Mouse (Mus musculus) heart, embryonic 16.5 days (tissue): Measurements from ENCODE around the gene Zfp39. TPM values are rescaled to one million over a fixed set of nuclear protein-coding genes. Genes with fewer than 3 reads are reported as not detected.

Experiments
- ATAC-seq: fragments of 200-750 bp; cut with Nextera tagmentation; replicated peaks from 2 replicates; pipeline ENCODE4 v1.8.0; 2017; ENCODE audit warnings: moderate number of reproducible peaks; ENCODE audit not compliant: insufficient read depth, low FRiP score; ENCODE audit errors: extremely low read depth
- H3K27ac ChIP-seq: fragments of 300-500 bp; sonication (generic); 2 replicates; pipeline ENCODE4 v1.5.1; 2014; ENCODE audit warnings: mild to moderate bottlenecking, low read length, control low read depth, moderate library complexity
- H3K27me3 ChIP-seq: fragments of 300-500 bp; sonication (generic); 2 replicates; pipeline ENCODE4 v1.6.1; 2014; ENCODE audit warnings: low read length, mixed read lengths; ENCODE audit not compliant: control insufficient read depth, insufficient read depth
- H3K36me3 ChIP-seq: fragments of 300-500 bp; sonication (generic); 2 replicates; pipeline ENCODE4 v1.6.1; 2014; ENCODE audit not compliant: control insufficient read depth, insufficient read depth
- H3K4me1 ChIP-seq: fragments of 300-500 bp; sonication (generic); 2 replicates; pipeline ENCODE4 v1.6.1; 2014; ENCODE audit warnings: low read length, mixed read lengths; ENCODE audit not compliant: control insufficient read depth, insufficient read depth
- H3K4me2 ChIP-seq: fragments of 300-500 bp; sonication (generic); 2 replicates; pipeline ENCODE4 v1.6.1; 2014; ENCODE audit warnings: low read depth, mild to moderate bottlenecking, control low read depth, low read length
- H3K4me3 ChIP-seq: fragments of 300-500 bp; sonication (generic); 2 replicates; pipeline ENCODE4 v1.5.1; 2014; ENCODE audit warnings: mild to moderate bottlenecking, control low read depth, low read length
- H3K9ac ChIP-seq: fragments of 300-500 bp; sonication (generic); 2 replicates; pipeline ENCODE4 v1.6.1; 2014; ENCODE audit warnings: low read length, control low read depth
- H3K9me3 ChIP-seq: fragments of 300-500 bp; sonication (generic); replicated peaks from 2 replicates; pipeline ENCODE4 v1.6.1; 2016; ENCODE audit warnings: low read length; ENCODE audit not compliant: control insufficient read depth
- WGBS: fragments of 180-500 bp; shearing (Covaris S2); extraction: QIAGEN DNeasy Blood & Tissue Kit; methylation state at CpG from one replicate; pipeline ENCODE4 v1.1.7; 2014; 5-methylcytosine and 5-hydroxymethylcytosine counted together
- polyA plus RNA-seq: library from polyadenylated mRNA; unstranded; fragments of >200 nt; fragmentation: Nextera tagmentation; extraction: Ambion mirVana; gene quantifications from 2 replicates; pipeline ENCODE4 v1.2.1, GENCODE M21; 2015

Gene Zfp39
- polyA plus RNA-seq, 1 experiment from 2014 or later: 5.0 TPM

DNA sequence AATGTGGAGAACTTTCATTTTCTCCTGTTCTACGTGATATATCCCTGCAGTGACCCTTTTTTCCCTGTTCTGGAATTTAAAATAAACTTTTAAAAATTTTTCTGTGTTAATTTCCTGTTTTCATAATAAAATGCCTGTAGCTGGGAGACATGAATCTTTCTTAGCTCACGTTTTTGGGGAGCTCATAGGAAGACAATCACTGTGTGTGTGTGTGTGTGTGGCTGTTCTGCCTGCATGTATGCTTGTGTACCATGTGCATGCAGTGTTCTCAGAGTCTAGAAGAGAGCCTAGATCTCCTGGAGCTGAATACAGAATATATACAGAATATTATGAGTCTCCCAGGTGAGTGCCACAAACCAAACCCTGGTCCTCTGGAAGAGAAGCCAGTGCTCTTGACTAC is 23.0 kb upstream of the Zfp39 start:
- Histone ChIP-seq H3K36me3 (0 out of 2 replicates have a peak, but pooled peaks cover 6% of the 10 kb centered on the region), H3K9ac (no peak overlapping the region), H3K4me1 (peaks cover 3% of the 10 kb centered on the region; the same call in 1 of the 2 replicates), H3K27ac (no peak overlapping the region), H3K4me2 (no peak overlapping the region), H3K4me3 (no peak overlapping the region), H3K27me3 (no peaks in the 10 kb centered on the region), H3K9me3 (no peaks in the 10 kb centered on the region)
- ATAC-seq: no peak
- 73% methylated on average over 2 of the region's 2 CpGs for WGBS

DNA sequence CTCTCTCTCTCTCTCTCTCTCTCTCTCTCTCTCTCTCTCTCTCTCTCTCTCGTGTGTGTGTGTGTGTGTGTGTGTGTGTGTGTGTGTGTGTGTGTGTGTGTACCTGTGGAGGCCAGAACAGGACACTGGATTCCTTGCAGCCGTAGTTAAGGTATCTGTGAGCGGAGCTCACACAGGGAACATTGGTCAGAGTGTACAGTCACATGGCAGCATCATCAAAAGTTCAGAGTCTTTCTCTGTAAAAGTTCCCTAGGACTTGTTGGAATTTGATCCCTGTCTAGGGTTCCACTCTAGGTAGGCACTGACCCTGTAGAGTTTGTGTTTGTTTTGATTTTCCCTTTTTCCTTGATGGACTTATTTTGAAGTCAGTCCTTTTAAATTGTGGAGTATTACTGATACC is 22.6 kb upstream of the Zfp39 start:
- Histone ChIP-seq H3K9me3 (no peaks in the 10 kb centered on the region), H3K4me3 (no peak overlapping the region), H3K36me3 (0 out of 2 replicates have a peak, but pooled peaks cover 2% of the 10 kb centered on the region), H3K27me3 (no peaks in the 10 kb centered on the region), H3K4me2 (no peak overlapping the region), H3K4me1 (peaks cover 3% of the 10 kb centered on the region; the same call in 1 of the 2 replicates), H3K9ac (no peak overlapping the region), H3K27ac (no peak overlapping the region)
- ATAC-seq: no peak
- 75% methylated on average over 2 of the region's 3 CpGs for WGBS

DNA sequence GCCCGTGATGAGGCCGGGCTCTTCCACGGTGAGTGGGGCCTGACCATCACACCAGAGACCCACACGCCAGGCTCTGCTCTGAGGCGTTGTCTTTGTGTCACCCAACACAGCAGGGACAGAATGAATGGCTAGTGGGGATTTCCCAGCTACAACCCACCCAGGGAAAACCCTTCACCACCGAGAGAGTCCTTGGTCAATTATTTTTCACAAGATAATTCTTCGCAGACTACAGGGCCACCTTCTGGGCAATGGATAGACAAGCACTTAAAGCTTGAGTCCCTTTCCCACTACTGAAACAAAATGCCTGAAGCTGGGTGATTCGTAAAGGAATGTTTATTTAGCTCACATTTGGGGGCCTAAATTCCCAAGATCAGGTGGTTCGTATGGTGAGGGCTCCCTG is 18.4 kb upstream of the Zfp39 start:
- no peak overlapping the region for H3K4me2 ChIP-seq
- H3K9ac ChIP-seq: no peak overlapping the region
- ATAC-seq: no peak
- no peaks in the 10 kb centered on the region for H3K4me1 ChIP-seq
- no peaks in the 10 kb centered on the region for H3K27me3 ChIP-seq
- H3K27ac ChIP-seq: no peak overlapping the region
- H3K9me3 ChIP-seq: no peaks in the 10 kb centered on the region
- H3K36me3 ChIP-seq: no peaks in the 10 kb centered on the region
- no peak overlapping the region for H3K4me3 ChIP-seq
- WGBS: 79% methylated on average over 9 of the region's 9 CpGs

DNA sequence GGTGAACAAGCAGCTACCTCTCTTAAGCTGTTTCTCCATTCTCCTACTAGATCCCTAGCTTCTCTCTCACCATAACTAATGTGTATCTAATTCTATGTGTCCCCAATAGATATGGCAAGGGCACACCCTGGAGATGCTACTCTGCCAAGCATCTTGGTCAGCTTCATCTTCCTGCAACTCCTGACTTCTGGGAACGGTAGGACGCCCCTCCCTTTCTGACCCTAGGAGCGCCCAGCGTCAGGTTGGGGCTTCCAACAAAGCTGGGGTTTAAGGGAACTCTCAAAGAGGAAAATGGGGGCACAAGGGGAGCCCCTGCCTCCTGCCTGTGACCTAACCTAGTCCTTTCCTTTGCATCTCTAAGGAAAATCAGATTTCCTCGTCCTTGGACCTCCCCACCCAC is 14.7 kb upstream of the Zfp39 start:
- Histone ChIP-seq H3K4me2 (no peak overlapping the region), H3K27ac (no peak overlapping the region), H3K9me3 (no peaks in the 10 kb centered on the region), H3K4me3 (no peak overlapping the region), H3K9ac (no peak overlapping the region), H3K27me3 (no peaks in the 10 kb centered on the region), H3K4me1 (peaks cover 6% of the 10 kb centered on the region; the same call in 1 of the 2 replicates), H3K36me3 (no peaks in the 10 kb centered on the region)
- WGBS: 63% methylated on average over 5 of the region's 5 CpGs
- no peak for ATAC-seq

DNA sequence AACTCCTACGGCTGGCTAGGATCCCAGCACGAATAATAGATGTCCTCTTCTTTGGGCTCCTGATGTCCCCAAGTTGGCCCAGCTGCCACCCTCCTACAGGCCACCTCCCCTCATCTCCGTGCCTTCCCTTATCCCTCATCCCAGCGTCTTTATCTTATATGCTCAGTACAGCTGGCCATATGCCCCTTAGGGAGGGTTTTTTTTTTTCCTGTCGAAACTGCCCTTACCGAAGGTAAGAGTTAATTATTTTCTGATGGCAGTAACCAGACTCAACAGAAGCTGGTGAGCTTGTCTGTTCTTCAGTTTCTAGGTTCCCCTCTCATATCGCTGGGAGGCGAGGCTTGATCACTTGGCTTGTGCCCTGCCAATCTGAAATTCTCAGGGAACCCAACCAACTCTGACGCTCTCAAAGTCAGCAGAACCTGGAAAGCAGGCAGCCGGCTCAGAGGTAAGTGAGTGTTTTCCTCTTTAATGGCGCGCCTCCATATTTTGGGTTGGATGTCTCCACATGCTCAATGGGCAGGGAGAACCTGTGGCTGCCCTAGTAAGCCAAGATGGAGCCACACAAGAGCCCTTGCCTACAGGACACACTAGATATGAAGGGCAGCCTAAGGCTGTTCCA is 13.8 kb upstream of the Zfp39 start, which contains the start of gene Btnl10:
Btnl10 (plus strand) TSS at position 164 of the 622 bp plus-strand sequence.
- Histone ChIP-seq H3K4me3 (no peak within 1 kb of the TSS), H3K4me1 (peaks cover 6% of the 10 kb centered on the region; the same call in 1 of the 2 replicates), H3K9ac (no peak within 1 kb of the TSS), H3K27me3 (no peaks in the 10 kb centered on the region), H3K9me3 (no peaks in the 10 kb centered on the region), H3K4me2 (no peak within 1 kb of the TSS), H3K27ac (no peak within 1 kb of the TSS), H3K36me3 (no peaks in the 10 kb centered on the region)
- no peak for ATAC-seq
- WGBS: 84% methylated on average over 12 of the region's 12 CpGs

DNA sequence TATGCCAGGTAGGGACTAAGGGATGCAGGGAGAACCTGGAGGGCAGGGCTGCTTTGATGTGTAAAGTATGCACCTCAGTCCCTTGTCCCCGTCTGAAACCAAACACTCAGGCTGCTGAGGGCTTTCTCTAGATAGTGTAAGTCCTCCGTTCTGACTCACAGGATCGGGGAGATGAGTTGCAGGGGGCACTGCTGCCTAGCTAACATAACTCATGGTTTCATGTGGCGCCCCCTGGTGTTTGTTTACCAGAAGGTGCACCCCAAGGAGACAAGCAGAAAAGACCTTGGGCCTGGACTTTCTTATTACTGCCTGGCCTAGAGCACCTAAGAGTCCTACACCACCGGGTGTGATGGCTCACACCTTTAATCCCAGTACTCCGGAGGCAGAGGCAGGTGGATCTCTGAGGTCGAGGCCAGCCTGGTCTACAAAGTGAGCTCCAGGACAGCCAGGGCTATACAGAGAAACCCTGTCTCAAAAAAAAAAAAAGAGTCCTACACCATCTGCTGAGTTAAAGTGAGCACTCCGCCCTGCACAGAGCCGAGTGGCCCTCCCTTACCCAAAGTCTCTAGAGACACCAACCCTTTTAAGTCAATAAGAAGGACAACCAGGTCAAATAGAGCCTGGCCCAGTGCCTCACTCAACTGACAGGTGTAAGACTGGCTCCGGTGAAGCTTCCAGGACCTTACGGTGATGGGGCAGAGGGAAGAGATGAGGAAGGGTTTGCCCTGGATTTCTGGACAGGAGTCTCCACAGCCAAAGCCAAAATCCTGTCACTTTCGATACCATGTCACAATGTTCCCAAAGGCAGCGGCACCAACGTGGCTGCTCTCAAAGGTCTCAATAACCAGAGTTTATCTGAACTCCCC is 13.1 kb upstream of the Zfp39 start:
- H3K4me2 ChIP-seq: no peak overlapping the region
- no peak overlapping the region for H3K4me3 ChIP-seq
- H3K27ac ChIP-seq: no peak overlapping the region
- H3K27me3 ChIP-seq: no peaks in the 10 kb centered on the region
- no peak overlapping the region for H3K9ac ChIP-seq
- no peak for ATAC-seq
- WGBS: 50% methylated on average over 14 of the region's 14 CpGs
- no peaks in the 10 kb centered on the region for H3K36me3 ChIP-seq
- peaks cover 6% of the 10 kb centered on the region; the same call in 1 of the 2 replicates for H3K4me1 ChIP-seq
- H3K9me3 ChIP-seq: no peaks in the 10 kb centered on the region

DNA sequence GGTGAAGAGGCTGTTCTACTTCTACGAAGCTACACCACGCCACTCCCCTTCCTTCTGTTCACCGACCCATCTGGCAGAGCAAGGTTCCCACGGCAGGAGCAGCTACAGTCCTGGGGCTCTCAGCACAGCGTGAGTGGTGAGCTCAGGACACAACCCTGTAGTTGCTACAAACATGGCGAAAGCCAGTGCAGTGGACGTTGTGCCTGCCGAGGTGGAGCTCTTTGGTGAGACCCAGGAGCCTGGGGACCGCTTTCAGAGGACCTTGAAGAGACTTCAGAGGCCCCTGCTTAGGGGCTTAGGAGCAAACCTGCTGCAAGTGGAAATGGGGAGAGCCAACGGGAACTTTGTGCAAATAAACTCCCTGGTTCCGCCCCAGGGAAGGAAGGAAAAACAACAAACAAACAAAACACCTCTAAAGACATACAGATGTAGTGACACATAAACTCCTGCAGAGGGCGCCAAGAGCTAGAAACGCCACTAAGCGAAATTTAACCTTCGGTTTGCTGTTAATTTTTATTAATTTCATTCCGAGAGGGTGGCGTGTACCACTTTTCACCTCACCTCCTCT is 10.5 kb upstream of the Zfp39 start:
- ATAC-seq: peak; percentile 47; the same call in 1 of the 2 replicates
- H3K36me3 ChIP-seq: no peaks in the 10 kb centered on the region
- H3K9ac ChIP-seq: peak overlapping the region; percentile 69
- H3K4me3 ChIP-seq: peak overlapping the region; percentile 51
- peak overlapping the region; percentile 68 for H3K4me2 ChIP-seq
- no peak overlapping the region for H3K27ac ChIP-seq
- 13% methylated on average over 17 of the region's 17 CpGs for WGBS
- H3K27me3 ChIP-seq: no peaks in the 10 kb centered on the region
- no peaks in the 10 kb centered on the region for H3K9me3 ChIP-seq
- peaks cover 6% of the 10 kb centered on the region; the same call in 1 of the 2 replicates for H3K4me1 ChIP-seq

DNA sequence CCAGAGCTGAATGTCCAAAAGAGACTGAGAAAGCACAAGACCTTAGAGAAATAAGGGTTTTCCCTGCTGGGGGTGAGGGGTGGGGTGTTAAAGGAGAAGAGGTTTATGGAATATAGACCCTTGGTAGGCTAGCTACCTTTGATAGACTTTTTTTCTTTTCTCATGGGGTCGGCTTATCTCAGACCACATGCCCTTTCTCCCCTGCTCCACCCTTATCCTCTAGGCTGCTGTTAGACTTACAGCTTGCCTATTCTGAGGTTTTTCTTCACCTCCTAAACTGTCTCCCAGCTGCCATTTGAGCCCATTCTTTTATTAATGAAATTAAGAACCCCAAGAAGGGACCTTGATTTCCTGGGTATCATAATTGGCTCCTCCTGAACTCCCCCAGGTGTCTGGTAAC is 9.8 kb upstream of the Zfp39 start:
- Histone ChIP-seq H3K4me1 (peaks cover 6% of the 10 kb centered on the region; the same call in 1 of the 2 replicates), H3K36me3 (no peaks in the 10 kb centered on the region), H3K9me3 (no peaks in the 10 kb centered on the region), H3K4me2 (no peak overlapping the region), H3K4me3 (no peak overlapping the region), H3K27ac (no peak overlapping the region), H3K27me3 (no peaks in the 10 kb centered on the region), H3K9ac (no peak overlapping the region)
- no peak for ATAC-seq
- 54% methylated on average over 1 of the region's 1 CpGs for WGBS

DNA sequence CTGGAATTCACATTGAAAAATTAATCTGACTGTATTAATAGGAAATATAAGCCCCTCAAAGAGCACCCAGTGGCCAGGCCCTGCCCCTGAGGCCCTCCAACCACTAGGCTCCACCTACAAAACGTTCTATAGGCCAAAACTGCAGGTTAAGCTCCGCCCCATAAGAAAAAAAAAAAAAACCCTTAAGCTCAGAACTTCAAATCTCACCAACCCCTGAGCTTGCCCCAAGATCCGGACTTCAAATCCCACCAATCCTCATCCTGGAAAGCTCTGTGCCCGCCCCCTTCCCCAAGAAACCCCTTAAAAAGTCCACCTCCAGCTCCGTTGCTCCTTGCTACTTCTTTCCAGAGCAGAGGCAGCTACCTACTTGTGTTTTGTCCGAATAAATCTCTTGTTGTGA is 813 bp upstream of the Zfp39 start:
- Histone ChIP-seq H3K9me3 (no peaks in the 10 kb centered on the region), H3K4me1 (peaks cover 8% of the 10 kb centered on the region), H3K4me3 (no peak overlapping the region), H3K9ac (no peak overlapping the region), H3K27me3 (no peaks in the 10 kb centered on the region), H3K36me3 (peaks cover 13% of the 10 kb centered on the region), H3K4me2 (0 out of 2 replicates have a peak overlapping the region, but pooled peaks have one; percentile 95), H3K27ac (no peak overlapping the region)
- ATAC-seq: no peak
- WGBS: 50% methylated on average over 5 of the region's 6 CpGs
